Mouse (Mus musculus): ENCODE results near the gene Trpm8. TPM values are rescaled to one million over a fixed set of nuclear protein-coding genes. Genes with fewer than 3 reads are reported as not detected.

Trpm8 gene
- polyA plus RNA-seq, 1 experiment from 2014 or later, result not detected

DNA sequence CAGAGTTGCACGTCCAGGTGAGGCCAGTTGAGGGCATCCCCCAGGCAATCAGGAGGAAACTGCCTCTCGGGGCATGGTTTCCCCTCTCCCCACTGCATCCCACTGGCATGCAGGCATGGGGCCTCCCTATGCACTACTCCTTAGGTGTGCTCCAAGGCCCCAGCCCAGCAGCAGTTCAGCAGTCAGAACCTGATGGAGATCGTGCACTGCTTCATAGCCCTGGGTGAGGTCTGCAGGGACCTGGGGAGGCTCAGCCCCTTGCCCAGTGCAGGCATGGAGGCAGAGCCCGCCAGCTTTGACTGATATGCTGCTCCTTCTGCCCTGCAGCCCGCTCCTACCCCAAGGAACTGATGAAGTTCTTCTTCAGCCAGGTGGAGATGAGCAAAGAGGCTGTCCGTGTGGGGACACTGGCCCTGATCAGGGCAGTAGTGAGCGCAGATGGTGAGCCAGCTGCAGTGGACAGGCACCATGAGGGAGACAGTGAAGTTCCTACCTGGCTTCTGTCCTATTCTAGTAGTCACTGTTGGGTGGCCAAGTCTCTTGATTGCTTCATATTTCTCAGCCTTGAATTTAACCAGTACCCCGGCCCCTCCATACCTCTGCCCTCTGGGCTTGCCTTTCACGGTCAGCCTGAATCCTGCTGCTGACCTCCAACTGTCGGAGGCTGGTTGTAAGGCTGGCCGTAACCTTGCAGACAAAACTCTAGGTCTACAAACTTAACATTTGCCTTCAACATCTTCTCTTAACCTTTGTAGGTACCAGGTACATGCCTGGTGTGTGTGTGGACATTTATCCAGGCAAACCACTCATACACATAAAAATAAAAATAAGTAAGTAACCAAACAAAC is 42.2 kb upstream of the Trpm8 start:
- Histone ChIP-seq H3K4me1 (no peaks in the 10 kb centered on the region), H3K9ac (no peak overlapping the region), H3K4me2 (replicated peaks) (no peak overlapping the region), H3K27me3 (no peaks in the 10 kb centered on the region), H3K36me3 (no peaks in the 10 kb centered on the region), H3K9me3 (replicated peaks) (peaks cover 97% of the 10 kb centered on the region), H3K4me3 (no peak overlapping the region), H3K27ac (no peak overlapping the region)
- WGBS, result 65% methylated on average over 11 of the region's 11 CpGs
- ATAC-seq (ENCODE audit: low FRiP score), result peak; percentile 3; the same call in 1 of the 2 replicates

DNA sequence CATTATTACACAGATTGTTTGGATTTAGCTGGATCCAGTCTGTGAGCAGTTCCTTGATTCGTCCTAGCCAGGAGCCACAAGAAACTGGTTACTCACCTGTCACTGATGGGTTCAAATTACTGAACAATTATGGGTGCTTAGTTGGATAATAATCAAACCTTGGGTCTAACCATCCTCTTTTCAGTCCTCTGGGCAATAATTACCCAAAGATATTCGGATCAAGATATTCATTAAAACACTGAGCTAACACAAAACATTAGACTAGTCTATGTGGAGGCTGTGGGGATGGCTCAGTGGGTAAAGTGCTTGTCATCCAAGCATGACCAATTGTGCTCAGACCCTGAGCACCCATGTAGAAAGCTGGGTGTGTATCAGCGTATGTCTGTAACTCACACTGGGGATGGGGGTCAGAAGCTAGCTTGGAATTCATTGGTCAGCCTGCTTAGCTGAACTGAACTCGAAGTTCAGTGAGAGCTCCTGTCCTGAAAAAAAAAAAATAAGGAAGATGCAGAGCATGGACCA is 41.5 kb upstream of the Trpm8 start:
- Histone ChIP-seq H3K36me3 (no peaks in the 10 kb centered on the region), H3K9me3 (replicated peaks) (peaks cover 97% of the 10 kb centered on the region), H3K27ac (no peak overlapping the region), H3K4me2 (replicated peaks) (no peak overlapping the region), H3K4me3 (no peak overlapping the region), H3K4me1 (no peaks in the 10 kb centered on the region), H3K9ac (no peak overlapping the region), H3K27me3 (no peaks in the 10 kb centered on the region)
- 63% methylated on average over 4 of the region's 4 CpGs for WGBS
- no peak for ATAC-seq (ENCODE audit: low FRiP score)

DNA sequence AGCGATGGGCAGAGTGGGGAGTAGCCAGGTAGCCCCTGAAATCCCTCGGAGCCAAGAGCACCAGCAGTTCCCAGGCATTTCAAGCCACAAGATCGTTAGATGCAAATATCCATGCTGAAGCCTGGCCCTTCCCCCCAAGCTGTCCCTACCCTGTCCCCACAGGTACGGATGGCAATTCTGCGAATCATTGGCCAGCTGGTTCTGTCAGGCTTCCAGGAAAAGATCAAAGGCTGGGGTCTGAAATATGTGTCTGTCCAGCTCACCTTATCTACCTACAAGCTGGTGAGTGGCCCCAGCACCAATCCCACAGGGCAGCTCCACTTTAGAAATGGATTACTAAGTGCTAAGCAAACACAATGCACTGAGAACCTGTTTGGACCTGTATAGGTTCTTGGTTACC is 40.1 kb upstream of the Trpm8 start:
- H3K4me2 ChIP-seq (replicated peaks), result no peak overlapping the region
- H3K9me3 ChIP-seq (replicated peaks), result peaks cover 95% of the 10 kb centered on the region
- H3K4me1 ChIP-seq, result no peaks in the 10 kb centered on the region
- H3K27me3 ChIP-seq, result no peaks in the 10 kb centered on the region
- H3K9ac ChIP-seq, result no peak overlapping the region
- WGBS, result 78% methylated on average over 5 of the region's 5 CpGs
- no peak for ATAC-seq (ENCODE audit: low FRiP score)
- no peak overlapping the region for H3K4me3 ChIP-seq
- H3K36me3 ChIP-seq, result no peaks in the 10 kb centered on the region
- H3K27ac ChIP-seq, result no peak overlapping the region

DNA sequence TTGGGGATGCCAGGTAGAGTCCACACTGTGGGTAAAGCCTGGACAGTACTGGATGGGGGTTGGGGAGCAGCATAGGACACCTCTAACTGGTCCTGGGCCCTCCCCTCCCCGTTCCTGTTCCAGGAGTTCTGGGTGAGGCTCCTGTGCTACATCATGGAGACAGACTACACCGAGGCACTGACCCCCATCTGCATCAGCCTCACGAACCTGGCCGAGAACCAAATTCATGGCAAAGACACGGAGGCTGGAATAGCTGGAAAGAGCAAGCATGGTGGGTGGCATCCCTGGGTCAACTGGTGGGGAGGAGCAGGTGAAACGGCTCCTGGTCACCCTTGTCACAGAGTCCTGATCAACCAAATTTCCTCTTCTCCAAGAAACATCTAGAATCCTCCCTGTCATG is 38.7 kb upstream of the Trpm8 start:
- Histone ChIP-seq H3K4me1 (no peaks in the 10 kb centered on the region), H3K4me3 (no peak overlapping the region), H3K36me3 (no peaks in the 10 kb centered on the region), H3K4me2 (replicated peaks) (no peak overlapping the region), H3K9ac (no peak overlapping the region), H3K27me3 (no peaks in the 10 kb centered on the region), H3K9me3 (replicated peaks) (peaks cover 93% of the 10 kb centered on the region), H3K27ac (no peak overlapping the region)
- ATAC-seq (ENCODE audit: low FRiP score), result peak; percentile 15; the same call in 1 of the 2 replicates
- 80% methylated on average over 6 of the region's 6 CpGs for WGBS

DNA sequence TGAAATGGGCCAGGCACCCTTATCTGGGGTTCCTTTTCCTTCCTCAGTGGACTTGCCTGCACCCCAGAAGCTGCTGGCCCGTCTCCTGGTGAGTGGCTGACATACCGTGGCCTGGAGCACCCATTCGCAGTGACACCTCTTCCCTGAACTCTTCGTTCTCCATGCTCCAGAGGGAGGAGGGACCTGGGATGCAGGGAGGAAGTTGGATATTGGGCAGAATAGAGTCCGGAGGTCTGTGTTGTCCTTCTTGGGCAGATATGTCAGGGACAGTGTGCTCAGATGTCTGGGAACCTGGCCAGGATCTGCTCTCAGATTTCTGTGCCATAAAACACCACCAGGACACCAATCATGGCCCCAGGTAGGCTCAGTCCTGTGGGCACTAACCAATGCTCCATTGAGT is 37.4 kb upstream of the Trpm8 start:
- no peak overlapping the region for H3K27ac ChIP-seq
- H3K4me2 ChIP-seq (replicated peaks), result no peak overlapping the region
- H3K27me3 ChIP-seq, result no peaks in the 10 kb centered on the region
- no peaks in the 10 kb centered on the region for H3K36me3 ChIP-seq
- H3K9ac ChIP-seq, result no peak overlapping the region
- H3K4me3 ChIP-seq, result no peak overlapping the region
- WGBS, result 74% methylated on average over 5 of the region's 5 CpGs
- no peaks in the 10 kb centered on the region for H3K4me1 ChIP-seq
- no peak for ATAC-seq (ENCODE audit: low FRiP score)
- H3K9me3 ChIP-seq (replicated peaks), result peaks cover 92% of the 10 kb centered on the region

DNA sequence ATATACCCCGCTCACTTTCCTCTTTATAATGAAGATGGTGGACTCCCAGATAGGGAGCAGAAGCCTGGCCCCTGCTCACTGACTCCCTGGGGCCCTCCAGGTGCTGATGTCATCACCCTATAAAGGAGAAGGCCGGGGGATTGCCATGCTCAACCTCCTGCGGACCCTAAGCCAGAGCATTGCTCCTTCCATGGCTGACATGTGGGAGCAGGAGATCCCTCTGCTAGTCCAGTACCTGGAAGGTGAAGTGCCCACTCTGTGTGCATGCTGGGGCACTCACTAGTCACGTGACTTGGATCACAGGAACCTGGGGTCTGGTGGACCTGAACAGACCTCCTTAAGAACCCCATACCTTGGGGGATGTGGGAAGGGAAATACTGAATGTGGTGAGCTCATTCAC is 36.9 kb upstream of the Trpm8 start:
- ATAC-seq (ENCODE audit: low FRiP score), result peak; percentile 13
- H3K27me3 ChIP-seq, result no peaks in the 10 kb centered on the region
- H3K9ac ChIP-seq, result no peak overlapping the region
- no peak overlapping the region for H3K4me2 ChIP-seq (replicated peaks)
- peaks cover 92% of the 10 kb centered on the region for H3K9me3 ChIP-seq (replicated peaks)
- H3K4me3 ChIP-seq, result no peak overlapping the region
- H3K4me1 ChIP-seq, result no peaks in the 10 kb centered on the region
- no peaks in the 10 kb centered on the region for H3K36me3 ChIP-seq
- no peak overlapping the region for H3K27ac ChIP-seq
- WGBS, result 76% methylated on average over 4 of the region's 4 CpGs

DNA sequence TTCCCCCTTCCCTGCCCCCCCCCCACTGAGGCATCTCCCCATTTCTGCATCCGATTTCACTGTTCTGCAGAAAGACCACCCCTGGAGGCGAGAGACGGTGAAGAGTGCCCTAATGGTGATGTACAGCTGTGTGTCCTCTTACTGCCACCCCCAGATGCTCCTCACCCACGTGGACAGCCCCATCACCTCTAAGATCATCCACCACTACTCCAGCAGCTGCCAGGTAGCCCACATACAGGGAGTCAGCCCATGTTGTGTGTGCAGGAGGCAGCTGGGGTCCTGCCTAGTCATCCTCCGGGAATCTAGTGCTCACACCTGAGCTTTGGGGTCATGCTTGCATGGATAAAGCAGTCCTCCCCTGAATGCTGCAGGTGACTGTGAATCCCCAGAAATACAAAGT is 33.6 kb upstream of the Trpm8 start:
- Histone ChIP-seq H3K36me3 (no peaks in the 10 kb centered on the region), H3K27ac (no peak overlapping the region), H3K27me3 (no peaks in the 10 kb centered on the region), H3K9me3 (replicated peaks) (peaks cover 94% of the 10 kb centered on the region), H3K4me2 (replicated peaks) (no peak overlapping the region), H3K4me3 (no peak overlapping the region), H3K9ac (no peak overlapping the region), H3K4me1 (no peaks in the 10 kb centered on the region)
- 67% methylated on average over 5 of the region's 5 CpGs for WGBS
- no peak for ATAC-seq (ENCODE audit: low FRiP score)

DNA sequence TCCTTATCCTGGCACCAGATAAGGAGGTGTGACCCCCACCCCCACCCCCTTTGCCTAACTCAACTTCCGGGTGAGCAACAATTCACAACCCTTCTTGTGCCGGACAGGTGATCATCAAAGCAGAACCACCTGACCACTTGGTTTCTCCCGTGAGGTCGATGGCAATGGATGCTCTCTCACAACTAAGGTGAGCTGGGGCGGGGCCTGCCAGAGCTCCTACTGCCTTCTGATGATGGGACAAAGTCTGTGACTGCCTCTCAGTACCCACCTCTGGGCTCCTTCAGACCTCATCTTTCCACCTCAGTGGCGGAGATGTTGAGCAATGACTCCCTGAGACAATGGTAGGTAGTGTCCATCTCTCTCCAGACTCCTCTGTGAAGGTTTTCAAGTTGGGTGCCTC is 31.6 kb upstream of the Trpm8 start:
- 78% methylated on average over 6 of the region's 6 CpGs for WGBS
- no peak for ATAC-seq (ENCODE audit: low FRiP score)
- Histone ChIP-seq H3K4me1 (no peaks in the 10 kb centered on the region), H3K4me3 (no peak overlapping the region), H3K27ac (no peak overlapping the region), H3K36me3 (no peaks in the 10 kb centered on the region), H3K9ac (no peak overlapping the region), H3K9me3 (replicated peaks) (peaks cover 94% of the 10 kb centered on the region), H3K4me2 (replicated peaks) (no peak overlapping the region), H3K27me3 (no peaks in the 10 kb centered on the region)

DNA sequence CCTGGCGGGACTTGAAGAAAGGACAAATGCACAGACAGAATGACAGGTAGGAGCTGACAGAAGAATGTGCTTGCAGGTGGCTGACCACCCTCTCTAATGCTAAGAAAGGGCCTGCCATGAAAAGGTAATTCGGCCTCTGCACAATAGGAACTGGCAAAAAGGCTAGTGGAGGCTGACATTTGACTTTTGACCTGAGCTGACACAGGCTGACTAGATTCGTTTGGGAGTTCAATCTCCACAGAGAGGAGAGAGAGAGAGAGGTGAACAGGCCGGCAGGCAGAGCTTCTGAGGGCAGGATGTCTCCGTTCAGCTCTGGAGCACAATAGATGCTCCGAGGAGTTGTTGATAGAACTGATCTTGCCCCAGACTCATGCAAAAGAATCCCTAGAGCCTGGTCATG is 31.1 kb upstream of the Trpm8 start:
- Histone ChIP-seq H3K27me3 (no peaks in the 10 kb centered on the region), H3K36me3 (no peaks in the 10 kb centered on the region), H3K4me1 (no peaks in the 10 kb centered on the region), H3K9me3 (replicated peaks) (peaks cover 94% of the 10 kb centered on the region), H3K4me2 (replicated peaks) (no peak overlapping the region), H3K4me3 (no peak overlapping the region), H3K9ac (no peak overlapping the region), H3K27ac (no peak overlapping the region)
- WGBS, result 44% methylated on average over 6 of the region's 6 CpGs
- no peak for ATAC-seq (ENCODE audit: low FRiP score)

DNA sequence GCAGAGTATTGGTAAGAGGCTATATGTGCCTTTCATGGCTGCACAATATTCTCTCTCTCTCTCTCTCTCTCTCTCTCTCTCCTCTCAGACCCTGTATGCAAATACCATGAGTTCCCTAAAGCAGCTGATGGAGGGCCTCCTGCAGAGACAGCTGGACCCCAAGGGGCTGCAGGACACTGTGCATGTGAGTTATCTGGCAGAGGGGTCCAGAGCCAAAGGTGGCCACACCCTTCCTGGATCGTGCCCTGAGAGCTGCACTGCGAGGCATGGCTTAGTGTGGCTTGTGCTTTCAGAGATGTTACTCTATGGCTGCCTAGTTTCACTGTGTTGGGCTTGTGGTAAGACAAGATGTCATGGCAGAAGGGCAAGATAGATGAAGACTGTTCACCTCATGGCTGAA is 29.8 kb upstream of the Trpm8 start:
- no peak overlapping the region for H3K4me3 ChIP-seq
- WGBS, result 48% methylated on average over 2 of the region's 2 CpGs
- no peak overlapping the region for H3K27ac ChIP-seq
- H3K4me2 ChIP-seq (replicated peaks), result no peak overlapping the region
- no peaks in the 10 kb centered on the region for H3K27me3 ChIP-seq
- ATAC-seq (ENCODE audit: low FRiP score), result no peak
- H3K9ac ChIP-seq, result no peak overlapping the region
- no peaks in the 10 kb centered on the region for H3K36me3 ChIP-seq
- no peaks in the 10 kb centered on the region for H3K4me1 ChIP-seq
- H3K9me3 ChIP-seq (replicated peaks), result peaks cover 93% of the 10 kb centered on the region

DNA sequence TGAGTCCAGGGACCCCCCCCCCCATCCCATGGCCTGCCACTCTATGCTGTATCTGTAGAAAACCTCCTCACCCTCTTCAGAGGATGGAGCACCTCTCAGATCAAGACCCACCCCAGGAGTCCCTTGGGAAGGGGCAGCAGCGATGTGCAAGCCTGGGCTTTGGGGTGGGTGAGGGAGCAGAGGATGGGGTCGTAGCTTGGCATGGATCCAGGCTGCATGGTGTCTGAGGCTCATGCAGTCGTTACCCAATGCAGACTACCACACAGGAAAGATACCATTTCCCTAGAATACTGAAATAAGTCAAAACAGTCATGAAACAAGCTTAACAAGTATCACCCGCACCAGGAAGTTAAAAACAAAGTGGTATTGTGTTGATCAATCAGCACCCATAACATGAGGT is 28.8 kb upstream of the Trpm8 start:
- H3K36me3 ChIP-seq, result no peaks in the 10 kb centered on the region
- no peak overlapping the region for H3K4me2 ChIP-seq (replicated peaks)
- no peak overlapping the region for H3K27ac ChIP-seq
- no peak for ATAC-seq (ENCODE audit: low FRiP score)
- 71% methylated on average over 4 of the region's 4 CpGs for WGBS
- H3K4me1 ChIP-seq, result no peaks in the 10 kb centered on the region
- H3K27me3 ChIP-seq, result no peaks in the 10 kb centered on the region
- no peak overlapping the region for H3K4me3 ChIP-seq
- H3K9me3 ChIP-seq (replicated peaks), result peaks cover 92% of the 10 kb centered on the region
- no peak overlapping the region for H3K9ac ChIP-seq

DNA sequence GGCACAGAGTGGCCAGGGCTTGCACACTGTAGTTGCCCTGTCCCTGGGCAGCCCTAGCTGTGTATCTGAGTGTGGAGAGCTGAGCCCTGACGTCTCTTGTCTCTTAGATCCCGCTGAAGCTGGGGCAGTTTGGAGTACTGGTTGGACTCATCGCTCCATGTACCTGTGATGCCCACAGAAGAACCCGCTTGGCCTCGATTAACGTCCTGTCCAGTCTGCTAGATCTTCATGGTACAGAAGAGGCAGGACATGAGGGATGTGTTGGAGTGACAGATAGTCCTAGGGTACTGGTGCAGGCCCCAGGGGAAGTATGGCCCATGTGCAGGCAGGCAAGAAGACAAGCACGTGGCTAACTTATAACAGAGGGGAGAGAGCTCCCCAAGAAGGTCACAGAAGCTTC is 27.9 kb upstream of the Trpm8 start:
- Histone ChIP-seq H3K36me3 (no peaks in the 10 kb centered on the region), H3K27me3 (no peaks in the 10 kb centered on the region), H3K9ac (no peak overlapping the region), H3K9me3 (replicated peaks) (peaks cover 93% of the 10 kb centered on the region), H3K27ac (no peak overlapping the region), H3K4me1 (no peaks in the 10 kb centered on the region), H3K4me3 (no peak overlapping the region), H3K4me2 (replicated peaks) (no peak overlapping the region)
- no peak for ATAC-seq (ENCODE audit: low FRiP score)
- 77% methylated on average over 7 of the region's 7 CpGs for WGBS

DNA sequence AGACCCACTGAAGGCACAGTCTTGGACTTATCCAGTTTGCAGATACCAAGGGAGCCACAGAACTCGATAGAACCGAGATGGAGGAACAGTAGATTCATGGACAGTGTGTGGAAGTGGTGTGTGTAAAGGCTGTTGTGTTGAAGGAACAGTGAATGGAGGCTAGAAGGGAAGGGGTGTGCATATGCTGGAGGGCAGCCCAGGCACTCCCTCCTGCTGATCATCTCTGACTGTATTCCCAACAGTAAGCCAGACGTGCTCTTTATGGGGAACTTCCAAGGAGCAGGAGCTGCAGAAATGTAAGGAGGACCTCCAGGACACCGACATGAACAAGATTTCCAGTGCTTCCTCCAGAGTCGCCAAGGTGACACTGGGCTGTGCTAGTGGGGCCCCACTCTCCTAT is 27.4 kb upstream of the Trpm8 start:
- no peak overlapping the region for H3K27ac ChIP-seq
- H3K27me3 ChIP-seq, result no peaks in the 10 kb centered on the region
- WGBS, result 81% methylated on average over 5 of the region's 5 CpGs
- H3K9ac ChIP-seq, result no peak overlapping the region
- ATAC-seq (ENCODE audit: low FRiP score), result no peak
- H3K9me3 ChIP-seq (replicated peaks), result peaks cover 93% of the 10 kb centered on the region
- no peak overlapping the region for H3K4me2 ChIP-seq (replicated peaks)
- no peak overlapping the region for H3K4me3 ChIP-seq
- no peaks in the 10 kb centered on the region for H3K4me1 ChIP-seq
- no peaks in the 10 kb centered on the region for H3K36me3 ChIP-seq
